Mouse (Mus musculus) hindbrain, embryonic 11.5 days (tissue): ENCODE results near the gene Rbm33. TPM values are rescaled to one million over a fixed set of nuclear protein-coding genes. Genes with fewer than 3 reads are reported as not detected.

Source experiments
- ATAC-seq: fragments of 200-750 bp; cut with Nextera tagmentation; 2 replicates; pipeline ENCODE4 v1.8.0; 2017; ENCODE audit warnings: mild to moderate bottlenecking, moderate TSS enrichment, moderate library complexity; ENCODE audit not compliant: low FRiP score
- DNase-seq: peaks from one replicate; pipeline ENCODE4 v3.0.0-alpha.2; 2015; ENCODE audit warnings: low spot score
- H3K27ac ChIP-seq: fragments of 300-500 bp; sonication (generic); 2 replicates; pipeline ENCODE4 v1.5.1; 2014; ENCODE audit warnings: mild to moderate bottlenecking, low read depth, low read length
- H3K27me3 ChIP-seq: fragments of 300-500 bp; sonication (generic); 2 replicates; pipeline ENCODE4 v1.6.1; 2014; ENCODE audit warnings: mild to moderate bottlenecking, low read length, moderate library complexity, mixed read lengths; ENCODE audit not compliant: control insufficient read depth, insufficient read depth
- H3K36me3 ChIP-seq: fragments of 300-500 bp; sonication (generic); 2 replicates; pipeline ENCODE4 v1.6.1; 2014; ENCODE audit warnings: mild to moderate bottlenecking, low read length, moderate library complexity, mixed read lengths; ENCODE audit not compliant: control insufficient read depth, insufficient read depth
- H3K4me1 ChIP-seq: fragments of 300-500 bp; sonication (generic); replicated peaks from 2 replicates; pipeline ENCODE4 v1.6.1; 2014; ENCODE audit warnings: low read length, mixed read lengths; ENCODE audit not compliant: control insufficient read depth, insufficient read depth
- H3K4me2 ChIP-seq: fragments of 300-500 bp; sonication (generic); replicated peaks from 2 replicates; pipeline ENCODE4 v1.6.1; 2014; ENCODE audit warnings: mild to moderate bottlenecking, low read depth, low read length
- H3K4me3 ChIP-seq: fragments of 300-500 bp; sonication (generic); 2 replicates; pipeline ENCODE4 v1.5.1; 2014; ENCODE audit warnings: low read depth, low read length
- H3K9ac ChIP-seq: fragments of 300-500 bp; sonication (generic); 2 replicates; pipeline ENCODE4 v1.6.1; 2014; ENCODE audit warnings: low read depth, low read length
- H3K9me3 ChIP-seq: fragments of 300-500 bp; sonication (generic); 2 replicates; pipeline ENCODE4 v1.6.1; 2016; ENCODE audit warnings: low read length; ENCODE audit not compliant: control insufficient read depth
- WGBS: fragments of 180-500 bp; shearing (Covaris S2); extraction: QIAGEN DNeasy Blood & Tissue Kit; methylation state at CpG from one replicate; pipeline ENCODE4 v1.1.7; 2014; 5-methylcytosine and 5-hydroxymethylcytosine counted together
- polyA plus RNA-seq: library from polyadenylated mRNA; unstranded; fragments of >200 nt; fragmentation: Nextera tagmentation; extraction: Ambion mirVana; gene quantifications from 2 replicates; pipeline ENCODE4 v1.2.1, GENCODE M21; 2014

Rbm33 gene
- polyA plus RNA-seq, 1 experiment from 2014 or later, result 32.8 TPM

GRCm38 (mm10) chr5:28317917-28318267 lies 971 bp downstream of the Rbm33 start:
- Histone ChIP-seq H3K9me3 (no peaks in the 10 kb centered on the region), H3K36me3 (no peaks in the 10 kb centered on the region), H3K27ac (no peak overlapping the region; the same call in 1 of the 2 replicates), H3K4me3 (peak overlapping the region; percentile 99), H3K4me1 (no peaks in the 10 kb centered on the region), H3K27me3 (no peaks in the 10 kb centered on the region), H3K4me2 (peak overlapping the region; percentile 46), H3K9ac (peak overlapping the region; percentile 100)
- ATAC-seq, result no peak
- WGBS, result 10% methylated on average over 3 of the region's 3 CpGs
- peak; percentile 43 for DNase-seq

GRCm38 (mm10) chr5:28318671-28319070 lies 1.8 kb downstream of the Rbm33 start:
- Histone ChIP-seq H3K9ac (no peak overlapping the region), H3K4me3 (peak overlapping the region; percentile 0; the same call in 1 of the 2 replicates)
- 80% methylated on average over 2 of the region's 2 CpGs for WGBS

DNA sequence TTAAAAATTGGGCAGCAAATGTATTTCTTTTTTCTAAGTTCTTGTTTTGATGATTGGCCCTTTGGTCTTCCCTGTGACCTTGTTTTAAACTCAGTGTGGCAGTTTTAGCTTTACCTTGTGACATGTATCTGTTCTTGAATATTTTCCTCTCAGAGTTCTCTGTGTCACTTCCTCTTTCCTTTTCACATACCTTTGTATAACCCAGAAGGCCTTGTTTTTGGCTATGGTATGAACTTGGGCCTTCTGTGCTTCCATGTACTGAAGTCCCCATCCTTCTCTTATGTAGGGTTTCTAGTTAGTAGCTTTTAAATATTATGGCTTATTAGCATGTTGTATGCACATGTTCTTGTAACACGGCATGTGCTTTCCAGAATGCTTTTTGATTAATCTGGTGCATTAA lies 4.8 kb downstream of the Rbm33 start:
- no peak overlapping the region for H3K4me2 ChIP-seq
- H3K9me3 ChIP-seq, result no peaks in the 10 kb centered on the region
- H3K4me1 ChIP-seq, result no peaks in the 10 kb centered on the region
- H3K27me3 ChIP-seq, result no peaks in the 10 kb centered on the region
- H3K36me3 ChIP-seq, result no peaks in the 10 kb centered on the region
- ATAC-seq (no peak), DNase-seq (no peak)
- H3K27ac ChIP-seq, result no peak overlapping the region
- H3K4me3 ChIP-seq, result no peak overlapping the region
- 92% methylated on average over 1 of the region's 1 CpGs for WGBS
- H3K9ac ChIP-seq, result no peak overlapping the region

More at GRCm38 (mm10) chr5:28318671-28319070, 1.8 kb downstream of the Rbm33 start:
- no peaks in the 10 kb centered on the region for H3K27me3 ChIP-seq
- no peaks in the 10 kb centered on the region for H3K36me3 ChIP-seq
- no peaks in the 10 kb centered on the region for H3K9me3 ChIP-seq
- ATAC-seq (no peak), DNase-seq (peak; percentile 8)
- H3K27ac ChIP-seq, result no peak overlapping the region
- H3K4me2 ChIP-seq, result peak overlapping the region; percentile 46
- H3K4me1 ChIP-seq, result no peaks in the 10 kb centered on the region

GRCm38 (mm10) chr5:28322189-28322588 lies 5.3 kb downstream of the Rbm33 start:
- no peak overlapping the region for H3K4me2 ChIP-seq
- 92% methylated on average over 3 of the region's 3 CpGs for WGBS
- H3K36me3 ChIP-seq, result no peaks in the 10 kb centered on the region
- no peaks in the 10 kb centered on the region for H3K4me1 ChIP-seq
- ATAC-seq (no peak), DNase-seq (no peak)
- no peak overlapping the region for H3K4me3 ChIP-seq
- no peaks in the 10 kb centered on the region for H3K9me3 ChIP-seq
- no peak overlapping the region for H3K27ac ChIP-seq
- no peak overlapping the region for H3K9ac ChIP-seq
- H3K27me3 ChIP-seq, result no peaks in the 10 kb centered on the region

- no peak overlapping the region for H3K27ac ChIP-seq
- DNase-seq (no peak), ATAC-seq (no peak)
- no peak overlapping the region for H3K4me3 ChIP-seq
- no peak overlapping the region for H3K4me2 ChIP-seq
- 93% methylated on average over 2 of the region's 2 CpGs for WGBS
- H3K9ac ChIP-seq, result no peak overlapping the region
- no peaks in the 10 kb centered on the region for H3K27me3 ChIP-seq
- H3K9me3 ChIP-seq, result no peaks in the 10 kb centered on the region
- H3K36me3 ChIP-seq, result no peaks in the 10 kb centered on the region
- H3K4me1 ChIP-seq, result no peaks in the 10 kb centered on the region
These were observed 6.9 kb downstream of the Rbm33 start for GRCm38 (mm10) chr5:28323822-28324221.

GRCm38 (mm10) chr5:28324457-28324856 lies 7.5 kb downstream of the Rbm33 start:
- 81% methylated on average over 1 of the region's 1 CpGs for WGBS

DNA sequence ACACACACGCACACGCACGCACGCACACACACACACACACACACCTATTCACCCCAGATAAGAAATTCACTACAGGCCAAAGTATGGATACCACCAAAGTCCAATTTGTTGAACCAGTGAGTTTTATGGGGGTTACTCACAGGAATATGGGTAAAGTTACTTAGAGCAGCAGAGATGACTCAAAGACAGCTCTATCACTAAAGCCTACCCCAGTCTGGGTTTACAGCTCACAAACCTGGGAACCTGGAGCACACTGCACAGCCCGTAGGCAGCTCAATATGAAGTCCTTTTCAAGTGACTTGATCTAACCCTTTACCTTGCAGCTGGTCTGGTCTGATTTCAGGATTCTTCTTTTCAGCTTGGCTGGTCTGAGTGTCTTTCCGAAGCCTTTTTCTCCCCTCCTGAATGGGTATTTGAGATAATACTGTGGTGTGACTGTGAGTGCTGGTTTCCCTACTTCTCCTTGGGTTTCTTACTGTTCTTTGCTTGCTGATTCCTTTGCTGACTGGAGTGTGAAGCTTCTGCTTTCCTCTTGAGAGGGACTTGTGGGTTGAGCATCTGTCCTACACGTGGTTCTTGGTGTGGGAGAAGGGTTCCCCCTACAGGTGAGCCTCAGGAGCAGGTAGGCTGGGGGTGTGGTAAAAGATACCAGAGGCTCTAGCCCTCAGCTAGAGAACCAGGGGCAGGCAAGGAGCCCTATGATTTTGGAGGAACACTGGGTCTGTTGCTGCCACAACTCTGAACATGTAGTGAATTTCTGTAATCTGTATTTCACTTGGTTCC lies 12.3 kb downstream of the Rbm33 start:
- 71% methylated on average over 6 of the region's 7 CpGs for WGBS
- Histone ChIP-seq H3K4me3 (no peak overlapping the region), H3K9me3 (no peaks in the 10 kb centered on the region), H3K4me1 (no peaks in the 10 kb centered on the region), H3K27ac (no peak overlapping the region), H3K27me3 (no peaks in the 10 kb centered on the region), H3K36me3 (no peaks in the 10 kb centered on the region), H3K9ac (no peak overlapping the region), H3K4me2 (no peak overlapping the region)
- DNase-seq, result no peak
- ATAC-seq, result no peak

More at GRCm38 (mm10) chr5:28324457-28324856, 7.5 kb downstream of the Rbm33 start:
- no peaks in the 10 kb centered on the region for H3K27me3 ChIP-seq
- no peaks in the 10 kb centered on the region for H3K9me3 ChIP-seq
- H3K9ac ChIP-seq, result no peak overlapping the region
- ATAC-seq (no peak), DNase-seq (no peak)
- H3K36me3 ChIP-seq, result no peaks in the 10 kb centered on the region
- no peak overlapping the region for H3K4me3 ChIP-seq
- no peak overlapping the region for H3K4me2 ChIP-seq
- no peak overlapping the region for H3K27ac ChIP-seq
- H3K4me1 ChIP-seq, result no peaks in the 10 kb centered on the region

GRCm38 (mm10) chr5:28333731-28334130 lies 16.8 kb downstream of the Rbm33 start:
- Histone ChIP-seq H3K4me1 (no peaks in the 10 kb centered on the region), H3K27me3 (no peaks in the 10 kb centered on the region), H3K36me3 (peaks cover 2% of the 10 kb centered on the region; the same call in 1 of the 2 replicates), H3K9me3 (no peaks in the 10 kb centered on the region), H3K4me2 (no peak overlapping the region), H3K27ac (no peak overlapping the region), H3K9ac (no peak overlapping the region), H3K4me3 (no peak overlapping the region)
- WGBS, result 97% methylated on average over 2 of the region's 2 CpGs
- no peak for DNase-seq
- no peak for ATAC-seq

GRCm38 (mm10) chr5:28351857-28352513 lies 35.1 kb downstream of the Rbm33 start:
- H3K9me3 ChIP-seq, result no peaks in the 10 kb centered on the region
- H3K4me3 ChIP-seq, result no peak overlapping the region
- ATAC-seq (no peak), DNase-seq (no peak)
- no peak overlapping the region for H3K9ac ChIP-seq
- no peaks in the 10 kb centered on the region for H3K27me3 ChIP-seq
- H3K36me3 ChIP-seq, result peaks cover 10% of the 10 kb centered on the region; the same call in 1 of the 2 replicates
- H3K27ac ChIP-seq, result no peak overlapping the region
- no peaks in the 10 kb centered on the region for H3K4me1 ChIP-seq
- no peak overlapping the region for H3K4me2 ChIP-seq
